Mouse (Mus musculus) heart, embryonic 16.5 days (tissue): ENCODE results near the gene Serbp1. TPM values are rescaled to one million over a fixed set of nuclear protein-coding genes. Genes with fewer than 3 reads are reported as not detected.

Source experiments
- ATAC-seq: fragments of 200-750 bp; cut with Nextera tagmentation; replicated peaks from 2 replicates; pipeline ENCODE4 v1.8.0; 2017; ENCODE audit warnings: moderate number of reproducible peaks; ENCODE audit not compliant: insufficient read depth, low FRiP score; ENCODE audit errors: extremely low read depth
- H3K27ac ChIP-seq: fragments of 300-500 bp; sonication (generic); 2 replicates; pipeline ENCODE4 v1.5.1; 2014; ENCODE audit warnings: mild to moderate bottlenecking, low read length, control low read depth, moderate library complexity
- H3K27me3 ChIP-seq: fragments of 300-500 bp; sonication (generic); 2 replicates; pipeline ENCODE4 v1.6.1; 2014; ENCODE audit warnings: low read length, mixed read lengths; ENCODE audit not compliant: control insufficient read depth, insufficient read depth
- H3K36me3 ChIP-seq: fragments of 300-500 bp; sonication (generic); 2 replicates; pipeline ENCODE4 v1.6.1; 2014; ENCODE audit not compliant: control insufficient read depth, insufficient read depth
- H3K4me1 ChIP-seq: fragments of 300-500 bp; sonication (generic); 2 replicates; pipeline ENCODE4 v1.6.1; 2014; ENCODE audit warnings: low read length, mixed read lengths; ENCODE audit not compliant: control insufficient read depth, insufficient read depth
- H3K4me2 ChIP-seq: fragments of 300-500 bp; sonication (generic); 2 replicates; pipeline ENCODE4 v1.6.1; 2014; ENCODE audit warnings: low read depth, mild to moderate bottlenecking, control low read depth, low read length
- H3K4me3 ChIP-seq: fragments of 300-500 bp; sonication (generic); 2 replicates; pipeline ENCODE4 v1.5.1; 2014; ENCODE audit warnings: mild to moderate bottlenecking, control low read depth, low read length
- H3K9ac ChIP-seq: fragments of 300-500 bp; sonication (generic); 2 replicates; pipeline ENCODE4 v1.6.1; 2014; ENCODE audit warnings: low read length, control low read depth
- H3K9me3 ChIP-seq: fragments of 300-500 bp; sonication (generic); replicated peaks from 2 replicates; pipeline ENCODE4 v1.6.1; 2016; ENCODE audit warnings: low read length; ENCODE audit not compliant: control insufficient read depth
- WGBS: fragments of 180-500 bp; shearing (Covaris S2); extraction: QIAGEN DNeasy Blood & Tissue Kit; methylation state at CpG from one replicate; pipeline ENCODE4 v1.1.7; 2014; 5-methylcytosine and 5-hydroxymethylcytosine counted together
- polyA plus RNA-seq: library from polyadenylated mRNA; unstranded; fragments of >200 nt; fragmentation: Nextera tagmentation; extraction: Ambion mirVana; gene quantifications from 2 replicates; pipeline ENCODE4 v1.2.1, GENCODE M21; 2015

The Serbp1 gene
- polyA plus RNA-seq, 1 experiment from 2014 or later = 331 TPM

GRCm38 (mm10) chr6:67226286-67226685 is 11.7 kb upstream of the Serbp1 start:
- ATAC-seq = no peak
- Histone ChIP-seq H3K9ac (no peak overlapping the region), H3K4me2 (no peak overlapping the region), H3K9me3 (no peaks in the 10 kb centered on the region), H3K27ac (peak overlapping the region; percentile 13; the same call in 1 of the 2 replicates), H3K27me3 (no peaks in the 10 kb centered on the region), H3K4me3 (no peak overlapping the region), H3K36me3 (no peaks in the 10 kb centered on the region), H3K4me1 (peaks cover 27% of the 10 kb centered on the region)
- WGBS = 42% methylated on average over 4 of the region's 4 CpGs

GRCm38 (mm10) chr6:67228459-67229107 is 9.4 kb upstream of the Serbp1 start:
- Histone ChIP-seq H3K27me3 (no peaks in the 10 kb centered on the region), H3K4me1 (peaks cover 22% of the 10 kb centered on the region), H3K4me3 (peak overlapping the region; percentile 45), H3K36me3 (no peaks in the 10 kb centered on the region), H3K4me2 (peak overlapping the region; percentile 61), H3K9me3 (no peaks in the 10 kb centered on the region), H3K9ac (peak overlapping the region; percentile 56), H3K27ac (peak overlapping the region; percentile 94)
- WGBS = 8% methylated on average over 18 of the region's 18 CpGs
- ATAC-seq = peak; percentile 80

DNA sequence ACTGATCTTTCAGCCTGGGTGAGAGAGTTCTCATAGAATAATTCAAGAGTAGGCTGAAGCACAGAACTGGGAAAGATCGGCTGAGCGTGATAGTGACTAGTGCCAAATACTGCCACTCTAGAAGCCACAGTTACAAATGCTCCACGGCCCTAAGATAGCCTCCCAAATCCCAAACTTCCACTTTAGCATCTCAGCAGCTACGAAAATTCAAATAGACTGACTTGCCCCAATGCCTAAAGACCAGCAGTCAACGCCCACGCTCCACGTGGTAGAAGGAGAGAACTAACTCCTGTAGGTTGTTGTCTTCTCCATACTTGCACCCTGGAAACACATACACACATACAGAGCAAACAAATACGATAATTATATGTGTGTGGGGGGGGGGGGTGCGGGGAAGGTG is 8.5 kb upstream of the Serbp1 start:
- Histone ChIP-seq H3K27ac (peak overlapping the region; percentile 68), H3K27me3 (no peaks in the 10 kb centered on the region), H3K4me2 (peak overlapping the region; percentile 61; the same call in 1 of the 2 replicates), H3K36me3 (no peaks in the 10 kb centered on the region), H3K9me3 (no peaks in the 10 kb centered on the region), H3K4me1 (peaks cover 19% of the 10 kb centered on the region), H3K4me3 (no peak overlapping the region), H3K9ac (no peak overlapping the region)
- 24% methylated on average over 9 of the region's 9 CpGs for WGBS
- no peak for ATAC-seq

DNA sequence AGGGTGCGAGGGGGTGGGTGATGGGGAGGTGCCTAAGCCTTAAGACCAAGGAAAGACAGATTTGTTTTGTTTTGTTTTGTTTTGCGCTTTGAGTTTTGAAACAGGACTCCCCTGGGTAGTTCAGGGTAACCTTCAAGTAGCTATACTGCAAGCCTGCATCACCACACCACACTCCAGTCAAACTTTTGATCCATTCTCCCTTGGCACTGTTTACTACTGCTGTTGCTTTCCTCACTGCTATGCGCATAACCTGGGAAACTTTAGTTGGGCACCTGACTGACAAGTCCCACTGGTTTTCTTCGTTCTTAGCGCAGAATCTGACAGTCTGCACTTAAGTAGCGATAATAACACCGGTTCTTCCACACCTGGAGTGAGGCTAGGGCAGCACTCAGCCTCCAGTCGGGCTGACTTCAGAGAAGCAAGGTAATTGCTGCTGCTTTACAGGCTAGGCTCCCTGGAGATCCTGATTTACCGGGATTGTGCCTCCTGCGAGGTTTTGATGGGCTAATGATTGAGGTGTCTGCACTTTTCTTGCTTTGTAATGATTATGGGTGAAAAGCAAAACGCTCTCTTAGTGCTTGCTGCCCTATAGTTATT is 8.0 kb upstream of the Serbp1 start:
- WGBS = 16% methylated on average over 11 of the region's 11 CpGs
- ATAC-seq = no peak
- Histone ChIP-seq H3K27ac (no peak overlapping the region; the same call in 1 of the 2 replicates), H3K9me3 (no peaks in the 10 kb centered on the region), H3K9ac (0 out of 2 replicates have a peak overlapping the region, but pooled peaks have one; percentile 16), H3K36me3 (no peaks in the 10 kb centered on the region), H3K4me3 (no peak overlapping the region), H3K27me3 (no peaks in the 10 kb centered on the region), H3K4me1 (peaks cover 19% of the 10 kb centered on the region), H3K4me2 (peak overlapping the region; percentile 61; the same call in 1 of the 2 replicates)

- H3K9ac ChIP-seq = no peak overlapping the region
- no peaks in the 10 kb centered on the region for H3K36me3 ChIP-seq
- no peaks in the 10 kb centered on the region for H3K27me3 ChIP-seq
- no peak for ATAC-seq
- no peaks in the 10 kb centered on the region for H3K9me3 ChIP-seq
- H3K4me1 ChIP-seq = peaks cover 18% of the 10 kb centered on the region
- H3K4me2 ChIP-seq = no peak overlapping the region
- no peak overlapping the region for H3K4me3 ChIP-seq
- no peak overlapping the region for H3K27ac ChIP-seq
Observed at GRCm38 (mm10) chr6:67230950-67231349, 7.0 kb upstream of the Serbp1 start.

- Histone ChIP-seq H3K36me3 (no peaks in the 10 kb centered on the region), H3K9me3 (no peaks in the 10 kb centered on the region), H3K4me1 (no peaks in the 10 kb centered on the region), H3K9ac (no peak overlapping the region), H3K4me3 (no peak overlapping the region), H3K27me3 (no peaks in the 10 kb centered on the region), H3K27ac (no peak overlapping the region), H3K4me2 (no peak overlapping the region)
- WGBS = 82% methylated on average over 3 of the region's 3 CpGs
- ATAC-seq = no peak
Observed at GRCm38 (mm10) chr6:67235649-67236048, 2.3 kb upstream of the Serbp1 start.

DNA sequence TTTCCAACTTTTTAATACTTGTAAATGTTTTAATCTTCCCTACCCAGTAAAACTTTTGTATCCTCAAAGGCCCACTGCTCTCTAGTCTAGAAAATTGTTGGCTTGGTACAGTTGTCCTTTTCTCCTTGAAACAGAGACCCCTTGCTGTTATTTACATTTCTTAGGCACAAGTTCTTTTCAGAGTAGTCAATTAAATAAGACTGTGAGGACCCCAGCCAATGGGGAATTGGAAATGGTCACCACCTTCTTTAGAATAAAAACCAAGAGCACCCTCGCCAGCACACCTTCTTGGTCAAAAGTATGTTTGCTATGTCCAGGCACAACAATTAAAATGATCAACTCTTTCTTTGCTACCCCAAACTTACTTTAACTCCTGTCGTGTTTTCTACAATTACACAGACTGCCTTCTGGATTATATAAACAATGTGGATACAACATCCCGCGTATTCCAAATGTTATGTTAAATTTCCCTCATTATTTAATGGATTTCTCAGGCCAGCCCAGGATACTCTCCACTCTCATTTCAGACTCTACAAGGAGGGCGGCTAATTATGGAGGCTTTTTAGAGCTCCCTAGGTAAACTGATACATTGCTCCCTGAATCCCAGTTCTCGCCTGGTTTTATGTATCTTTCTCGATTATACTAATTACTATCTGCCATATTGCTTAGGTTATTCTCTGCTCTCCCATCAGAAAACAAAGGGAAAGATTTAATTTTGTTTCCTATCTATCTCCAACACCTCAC is 1.3 kb upstream of the Serbp1 start:
- H3K27me3 ChIP-seq = no peaks in the 10 kb centered on the region
- ATAC-seq = no peak
- no peaks in the 10 kb centered on the region for H3K4me1 ChIP-seq
- H3K9ac ChIP-seq = no peak overlapping the region
- no peak overlapping the region for H3K4me2 ChIP-seq
- no peaks in the 10 kb centered on the region for H3K36me3 ChIP-seq
- H3K4me3 ChIP-seq = no peak overlapping the region
- H3K9me3 ChIP-seq = no peaks in the 10 kb centered on the region
- WGBS = 77% methylated on average over 7 of the region's 7 CpGs
- H3K27ac ChIP-seq = no peak overlapping the region

DNA sequence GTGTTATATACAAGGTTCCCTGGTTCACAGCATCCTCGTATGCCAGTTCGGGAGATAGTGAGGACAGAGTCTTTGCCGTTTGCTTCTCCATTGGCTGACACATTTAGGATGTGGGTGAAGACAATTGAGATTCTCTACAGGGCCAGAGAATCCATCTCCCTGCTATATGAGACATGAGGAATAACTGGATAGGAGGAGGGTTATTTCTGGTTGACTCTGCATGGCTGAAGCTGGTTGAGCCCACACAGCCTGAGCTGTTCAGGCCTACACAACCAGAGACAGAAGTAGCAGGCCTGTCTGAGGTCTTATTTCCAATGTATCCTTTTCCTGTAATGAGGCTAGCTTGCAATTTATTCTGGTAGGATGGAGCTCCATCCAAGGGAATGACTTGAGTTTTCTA is 3.3 kb downstream of the Serbp1 start:
- Histone ChIP-seq H3K27me3 (no peaks in the 10 kb centered on the region), H3K9me3 (no peaks in the 10 kb centered on the region), H3K4me2 (no peak overlapping the region), H3K9ac (no peak overlapping the region), H3K4me3 (no peak overlapping the region), H3K4me1 (no peaks in the 10 kb centered on the region), H3K36me3 (no peaks in the 10 kb centered on the region), H3K27ac (no peak overlapping the region)
- WGBS = 88% methylated on average over 3 of the region's 3 CpGs
- ATAC-seq = no peak
